Mouse (Mus musculus) adrenal gland, postnatal 10 days (tissue): Measurements from ENCODE around the gene Rnf138rt1. TPM values are rescaled to one million over a fixed set of nuclear protein-coding genes. Genes with fewer than 3 reads are reported as not detected.

Experiments used
- DNase-seq: peaks from one replicate; pipeline ENCODE4 v3.0.0; 2021; ENCODE audit warnings: mixed read lengths
- long read RNA-seq, 2 experiments: library from polyadenylated mRNA; stranded (forward); transcript quantifications; one replicate each; pipeline ENCODE4 v2.0.0; 2021
- total RNA-seq, 2 experiments: library from RNA; stranded (reverse); gene quantifications; 2 replicates each; pipeline ENCODE4 v1.2.3; 2021

Gene Rnf138rt1
- total RNA-seq: 1 to 10 TPM in 1 of 2 experiments, under 1 TPM in 1; 0.66 to 1.5 TPM
- long read RNA-seq, experiment 1, partial matches to known transcripts: 0 of 2 reads
- long read RNA-seq, experiment 1, other reads (novel, unspliced or antisense): 0 of 2 reads
- long read RNA-seq, experiment 2, partial matches to known transcripts: 0 of 1 reads
- long read RNA-seq, experiment 2, other reads (novel, unspliced or antisense): 0 of 1 reads

DNA sequence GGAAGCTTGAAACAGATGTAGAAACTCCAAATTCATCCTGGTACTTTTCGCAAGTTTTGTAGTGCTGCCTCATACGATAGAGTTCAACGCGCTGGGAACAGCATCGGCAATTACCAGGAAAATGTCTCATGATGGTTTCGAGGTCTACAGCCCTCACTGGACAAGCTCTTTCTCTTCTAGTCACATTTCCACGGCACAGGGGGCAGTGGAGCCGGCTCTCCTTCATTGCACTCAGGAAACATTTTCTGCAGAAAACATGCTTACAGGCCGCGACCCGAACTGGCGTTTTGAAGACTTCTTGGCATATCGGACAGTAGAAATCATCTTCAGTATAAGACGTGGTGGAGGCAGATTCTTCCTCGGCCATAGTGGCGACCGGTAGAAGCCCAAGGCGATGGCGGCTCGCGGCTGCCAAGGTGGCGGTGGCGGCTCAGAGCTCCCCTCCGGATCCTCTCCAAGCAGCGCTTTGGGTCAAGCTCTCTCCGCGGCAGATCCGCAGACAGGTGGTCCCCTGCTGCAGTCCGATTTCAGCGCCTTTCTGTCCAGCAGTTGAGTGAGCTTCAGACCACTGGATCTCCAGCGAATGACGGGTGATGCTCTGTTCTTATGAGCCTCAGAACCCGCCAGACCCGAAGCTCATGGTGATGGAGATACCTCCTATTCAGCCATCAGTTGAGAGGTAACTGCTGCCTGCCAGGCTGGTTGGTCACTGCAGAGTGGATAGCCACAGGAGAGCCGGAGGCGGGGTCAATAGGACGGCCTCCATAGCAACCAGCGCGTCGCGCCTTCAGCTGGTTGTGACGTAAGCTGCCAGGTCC, at the start of gene Rnf138rt1:
TSS of gene Rnf138rt1 (minus strand) at position 713 of the 818 bp plus-strand sequence.
- peak; percentile 46 for DNase-seq

GRCm38 (mm10) chrX:163807270-163807669, 46.1 kb upstream of the Rnf138rt1 start:
- no peak for DNase-seq

DNA sequence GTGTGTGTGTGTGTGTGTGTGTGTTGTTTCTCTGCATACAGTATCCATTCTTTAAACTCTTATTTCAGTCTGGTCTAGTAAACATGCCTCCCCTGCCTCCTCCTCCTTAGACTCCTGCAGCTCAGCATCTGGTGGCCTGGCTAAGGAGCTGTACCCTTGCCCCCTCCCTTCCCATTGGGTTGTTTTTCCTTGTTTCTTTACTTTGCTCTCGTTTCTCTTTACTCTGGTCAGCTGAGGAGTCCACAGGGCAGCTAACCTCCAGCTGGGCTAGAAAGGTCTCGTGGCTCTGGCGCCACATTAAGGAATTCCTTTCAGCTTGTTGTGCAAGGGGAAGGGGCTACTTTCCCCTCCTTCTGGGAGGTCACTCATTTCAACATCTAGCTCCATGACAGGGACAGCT, 5.2 kb upstream of the Rnf138rt1 start:
- DNase-seq: no peak

GRCm38 (mm10) chrX:163761435-163761828, 303 bp upstream of the Rnf138rt1 start:
- DNase-seq: no peak

DNA sequence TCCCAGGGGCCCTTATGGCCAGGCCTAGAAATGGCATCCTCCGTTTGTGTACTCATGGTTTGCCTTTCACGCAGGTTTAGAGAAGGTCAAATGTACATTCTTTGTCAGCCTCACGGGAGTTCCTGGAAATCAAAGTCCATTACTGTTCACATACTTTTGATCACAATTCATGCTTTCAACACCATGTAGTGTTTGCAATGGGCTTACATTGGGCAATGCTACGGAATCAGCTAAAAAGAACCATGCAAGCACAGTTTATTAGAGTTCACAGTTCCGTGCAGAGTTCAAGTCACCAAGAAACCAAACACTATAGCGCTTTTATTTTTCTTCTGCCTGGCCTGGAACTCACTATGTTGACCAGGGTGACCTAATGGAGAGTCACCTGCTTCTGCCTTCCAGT, 15.1 kb downstream of the Rnf138rt1 start:
- no peak for DNase-seq

- no peak for DNase-seq
Measured at GRCm38 (mm10) chrX:163743896-163744295, 17.2 kb downstream of the Rnf138rt1 start.

DNA sequence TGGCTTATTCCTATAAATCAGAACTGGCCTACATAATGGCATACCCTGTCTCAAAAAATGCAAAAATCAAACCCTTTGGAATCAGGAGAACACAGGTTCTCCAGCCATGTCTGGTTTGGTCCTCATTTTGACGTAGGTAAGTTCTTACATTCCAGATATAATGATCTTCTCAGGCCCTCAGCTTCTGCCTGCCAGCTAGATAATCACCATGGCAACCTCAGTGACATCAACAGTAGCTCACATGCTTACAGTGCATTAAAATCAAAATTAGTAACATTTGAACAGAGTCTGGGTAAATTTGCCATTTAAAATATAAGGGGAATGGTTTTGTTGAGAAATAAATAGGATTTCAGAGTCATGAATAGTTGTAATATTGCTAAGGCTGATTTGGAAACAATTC, 22.2 kb downstream of the Rnf138rt1 start:
- peak; percentile 5 for DNase-seq

- DNase-seq: no peak
Measured at GRCm38 (mm10) chrX:163734145-163734544, 27.0 kb downstream of the Rnf138rt1 start.

GRCm38 (mm10) chrX:163723630-163724029, 37.5 kb downstream of the Rnf138rt1 start:
- DNase-seq: peak; percentile 19

DNA sequence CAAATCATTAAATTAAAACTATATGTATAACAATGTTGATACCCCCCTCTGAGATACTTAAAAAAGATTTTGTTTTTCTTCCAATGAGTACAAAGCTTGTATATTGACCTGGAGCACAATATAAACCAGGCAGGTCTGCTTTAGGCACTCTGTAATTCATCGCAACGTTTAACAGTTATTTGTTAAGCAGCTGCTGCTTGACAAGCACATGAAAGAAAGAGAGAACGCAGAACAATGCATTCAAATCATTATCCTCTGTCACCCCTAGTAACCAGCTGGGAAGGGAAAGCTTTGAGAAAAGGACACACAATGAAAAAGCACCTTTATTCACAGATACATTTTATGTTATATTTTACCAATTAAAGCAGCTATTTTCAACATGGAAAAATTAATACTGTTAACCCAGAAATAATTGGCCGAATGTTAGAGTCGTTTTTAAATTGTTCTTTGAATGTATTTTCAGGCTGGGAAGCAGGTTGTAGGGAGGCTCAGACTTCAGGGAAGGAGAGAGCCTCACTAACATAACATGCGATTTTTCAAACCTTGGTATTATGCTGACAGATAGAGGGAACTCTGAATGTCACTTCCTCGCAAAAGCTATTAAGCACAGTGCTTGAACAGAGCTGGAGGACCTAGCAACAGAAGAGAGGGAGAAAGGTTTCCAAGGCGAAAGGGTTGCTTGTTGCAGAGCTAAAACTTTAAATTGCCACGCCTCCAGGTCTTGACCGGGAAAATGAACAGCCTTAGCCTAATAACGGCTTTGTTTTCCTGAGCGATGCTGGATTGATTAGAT, 38.1 kb downstream of the Rnf138rt1 start:
- DNase-seq: no peak

DNA sequence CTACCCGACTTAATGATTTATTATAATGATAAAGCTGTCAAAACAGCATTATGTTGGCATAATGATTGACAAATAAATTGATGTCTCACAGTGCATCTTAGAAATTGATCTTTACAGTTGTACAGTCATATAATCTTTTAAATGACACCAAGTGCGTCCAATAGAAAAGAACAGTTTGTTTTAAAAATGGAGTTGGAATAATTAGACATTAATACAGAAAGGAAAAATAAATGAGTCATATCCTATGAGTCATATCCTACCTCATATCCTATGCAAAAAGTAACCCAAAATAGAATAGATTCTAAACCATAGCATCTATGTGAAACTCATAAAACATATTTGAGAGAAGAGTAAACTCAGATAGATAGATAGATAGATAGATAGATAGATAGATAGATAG, 40.5 kb downstream of the Rnf138rt1 start:
- DNase-seq: no peak

Other genes starting within 250 kb of the Rnf138rt1 start
- 1 to 10 TPM; 3.4 to 3.5 TPM for gene Grpr, start 211.7 kb downstream of the Rnf138rt1 start, total RNA-seq
- 10 to 100 TPM; 18.6 to 21.7 TPM for gene Ap1s2, start 147.7 kb upstream of the Rnf138rt1 start, total RNA-seq
- gene Zrsr2, start 197.3 kb upstream of the Rnf138rt1 start, total RNA-seq: 10 to 100 TPM; 24.4 to 27.4 TPM